Mouse (Mus musculus) inflammation-experienced regulatory T-cells, adult 6 months (primary cell): ENCODE results near the gene Gltp. TPM values are rescaled to one million over a fixed set of nuclear protein-coding genes. Genes with fewer than 3 reads are reported as not detected.

ENCODE experiments used
- ATAC-seq: one replicate; pipeline ENCODE4 v1.8.0; 2017
- polyA plus RNA-seq, 3 experiments: library from polyadenylated mRNA; unstranded; fragments of 100-300 nt; shearing (Covaris generic); gene quantifications; one replicate each; pipeline ENCODE4 v1.2.1; 2017

Gene Gltp
- 100 to 1,000 TPM; 220 to 248 (median 235) TPM for polyA plus RNA-seq

GRCm38 (mm10) chr5:114690633-114691567 is at the start of gene Gltp:
Gene Gltp, minus strand, starts transcription at chr5:114690984.
- ATAC-seq, result peak; percentile 96

- ATAC-seq, result no peak
These were observed 48.0 kb upstream of the Gltp start for GRCm38 (mm10) chr5:114738707-114739241.

DNA sequence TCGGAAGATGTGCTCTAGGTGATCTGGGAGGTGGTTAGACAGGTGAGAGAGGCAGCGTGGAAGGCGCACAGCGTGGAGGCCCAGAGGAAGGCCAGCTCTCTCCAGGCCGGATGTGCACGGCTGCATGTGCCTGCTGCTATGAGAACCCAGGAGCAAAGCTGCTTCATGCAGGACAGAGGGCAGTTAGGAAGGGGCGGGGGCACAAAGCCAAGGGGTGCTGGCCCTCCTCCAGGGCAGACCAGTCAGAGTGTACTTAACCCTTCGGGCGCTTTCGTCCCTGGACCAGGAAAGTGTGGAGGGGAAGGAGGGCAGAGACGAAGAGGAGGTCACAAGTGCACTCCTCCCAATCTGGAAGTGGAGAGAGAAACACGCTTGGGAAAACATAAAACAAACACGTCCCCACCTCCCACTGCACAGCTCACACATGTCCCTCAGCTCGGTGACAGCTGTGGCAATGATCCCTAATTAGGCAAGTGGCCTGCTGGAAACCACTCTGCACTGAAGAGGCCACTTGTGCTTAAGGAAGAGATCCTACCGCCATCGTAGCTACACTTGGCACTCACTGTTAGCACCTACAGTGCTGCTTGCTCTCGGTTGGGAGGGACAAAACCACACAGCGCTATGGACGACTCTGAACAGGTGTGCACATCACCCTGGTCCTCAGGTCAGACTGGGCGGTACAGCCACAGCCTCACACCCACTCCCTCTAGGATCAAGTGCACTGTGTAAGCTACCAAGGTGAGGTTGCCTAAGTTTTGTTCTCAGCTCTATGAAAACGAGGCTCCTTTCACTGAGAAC is 46.5 kb upstream of the Gltp start:
- ATAC-seq, result no peak

DNA sequence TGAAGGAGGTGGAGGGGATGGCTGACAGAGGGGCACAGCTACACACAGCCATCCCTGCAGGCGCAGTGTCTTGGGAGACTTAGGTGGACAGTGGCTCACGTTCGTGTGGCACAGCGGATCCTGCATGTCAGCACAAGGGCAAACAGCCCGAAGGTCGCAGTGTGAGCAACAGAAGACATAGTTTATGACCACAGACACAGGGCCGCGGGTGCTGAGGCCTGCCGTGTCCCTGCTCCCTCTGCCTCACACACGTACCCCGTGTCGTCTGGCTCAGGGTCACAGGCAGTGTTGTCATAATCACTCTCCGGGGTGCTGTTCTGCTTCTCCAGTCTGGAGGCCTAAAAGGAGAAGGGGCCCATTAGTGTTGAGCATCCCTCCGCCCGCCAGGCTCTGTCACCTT is 42.8 kb upstream of the Gltp start:
- ATAC-seq, result no peak

DNA sequence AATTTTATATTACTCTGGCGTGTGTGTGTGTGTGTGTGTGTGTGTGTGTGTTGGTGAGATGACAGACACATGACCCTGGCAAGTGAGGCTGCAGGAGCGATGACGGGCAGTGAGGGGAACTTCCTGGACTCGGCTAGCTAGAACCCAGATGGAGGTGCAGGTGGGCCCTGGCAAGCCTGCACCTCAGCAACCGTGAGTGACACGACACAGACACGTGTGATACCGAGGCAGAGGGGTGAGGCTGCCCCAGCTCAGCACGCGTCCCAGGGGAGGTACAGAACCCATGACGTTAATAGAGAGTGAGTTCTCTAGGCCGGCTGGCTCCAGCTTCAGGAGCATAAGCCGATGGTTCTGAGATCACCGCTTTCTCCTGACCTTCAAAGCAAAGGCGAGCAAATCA is 41.2 kb upstream of the Gltp start:
- no peak for ATAC-seq

GRCm38 (mm10) chr5:114731498-114731897 is 40.7 kb upstream of the Gltp start:
- ATAC-seq, result no peak

DNA sequence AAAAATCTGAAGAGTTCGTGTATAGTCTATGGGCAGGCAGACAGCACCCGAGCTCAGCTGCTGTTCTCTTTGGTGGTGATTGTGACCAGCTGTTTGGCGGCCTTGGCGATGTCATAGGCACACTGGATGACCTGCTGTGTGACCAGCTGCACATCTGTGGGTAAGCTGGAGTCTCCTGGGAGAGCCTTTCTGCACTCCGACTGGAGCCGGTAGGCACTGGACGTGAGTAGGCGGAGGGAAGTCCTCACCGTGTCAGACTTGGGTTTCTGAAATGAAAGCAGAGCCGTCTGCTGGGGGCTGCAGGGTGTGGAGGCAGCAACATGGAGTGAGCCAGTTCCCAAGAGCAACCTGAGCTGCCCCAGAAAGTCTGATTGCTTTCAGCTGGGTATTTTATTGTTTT is 39.3 kb upstream of the Gltp start:
- ATAC-seq, result no peak

DNA sequence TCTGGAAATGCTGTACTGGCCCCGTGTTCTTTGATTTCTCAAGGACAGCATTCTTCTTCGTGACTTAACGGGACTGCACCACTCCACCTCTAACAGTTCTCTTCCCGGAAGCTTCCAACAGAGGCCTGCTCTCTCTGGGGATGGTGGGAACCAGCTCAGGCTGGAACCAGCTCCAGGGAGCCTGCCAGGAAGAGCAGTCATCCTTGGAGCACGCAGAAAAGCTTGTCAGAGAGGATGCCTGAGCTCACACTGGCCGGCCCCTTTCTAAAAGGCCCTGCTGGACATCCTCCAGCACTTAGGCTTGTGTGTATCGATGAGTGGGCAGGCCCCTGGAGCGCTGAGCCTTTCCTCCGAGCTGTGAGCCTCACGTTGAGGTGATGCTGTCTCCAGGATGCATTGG is 37.4 kb upstream of the Gltp start:
- ATAC-seq, result no peak

DNA sequence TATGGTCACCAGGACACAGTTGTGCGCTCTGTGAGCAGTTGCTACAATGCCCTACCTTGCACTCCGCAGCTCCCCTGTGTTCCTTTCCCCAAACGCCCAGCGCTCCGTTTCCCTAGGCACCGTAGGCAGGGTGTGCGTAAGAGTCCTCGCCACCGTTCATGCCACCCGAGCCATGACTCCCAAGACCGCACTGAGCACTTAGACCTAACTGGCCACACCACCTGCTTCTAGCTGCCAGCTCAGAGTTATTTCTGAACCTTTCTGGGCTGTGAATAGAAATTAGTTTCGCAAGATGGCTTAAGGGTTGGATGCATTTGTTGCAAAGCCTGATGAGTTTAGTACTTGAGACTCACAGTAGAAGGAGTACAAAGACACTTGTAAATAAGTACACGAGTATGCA is 32.1 kb upstream of the Gltp start:
- ATAC-seq, result no peak

DNA sequence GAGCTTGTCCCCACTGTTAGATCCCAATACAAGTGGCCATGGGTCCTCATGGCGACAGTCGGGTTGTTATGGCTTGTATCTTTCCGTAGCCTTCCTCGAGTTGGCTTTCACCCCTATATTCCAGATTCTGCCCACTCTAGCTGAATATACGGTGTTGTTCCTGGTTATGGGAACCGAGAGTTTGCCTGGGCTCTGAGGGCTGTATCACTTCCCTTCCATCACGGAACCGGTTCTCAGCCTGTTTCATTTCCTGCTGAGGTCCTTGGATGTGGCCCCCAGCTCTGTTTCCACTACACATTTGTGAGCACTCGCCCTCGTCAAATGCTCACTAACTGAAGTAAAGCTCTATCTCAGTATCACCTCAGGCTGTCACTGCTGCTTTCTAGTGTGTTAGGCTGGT is 31.2 kb upstream of the Gltp start:
- no peak for ATAC-seq

GRCm38 (mm10) chr5:114720784-114721183 is 30.0 kb upstream of the Gltp start:
- ATAC-seq, result no peak

- ATAC-seq, result no peak
These were observed 29.1 kb upstream of the Gltp start for GRCm38 (mm10) chr5:114719928-114720270.

DNA sequence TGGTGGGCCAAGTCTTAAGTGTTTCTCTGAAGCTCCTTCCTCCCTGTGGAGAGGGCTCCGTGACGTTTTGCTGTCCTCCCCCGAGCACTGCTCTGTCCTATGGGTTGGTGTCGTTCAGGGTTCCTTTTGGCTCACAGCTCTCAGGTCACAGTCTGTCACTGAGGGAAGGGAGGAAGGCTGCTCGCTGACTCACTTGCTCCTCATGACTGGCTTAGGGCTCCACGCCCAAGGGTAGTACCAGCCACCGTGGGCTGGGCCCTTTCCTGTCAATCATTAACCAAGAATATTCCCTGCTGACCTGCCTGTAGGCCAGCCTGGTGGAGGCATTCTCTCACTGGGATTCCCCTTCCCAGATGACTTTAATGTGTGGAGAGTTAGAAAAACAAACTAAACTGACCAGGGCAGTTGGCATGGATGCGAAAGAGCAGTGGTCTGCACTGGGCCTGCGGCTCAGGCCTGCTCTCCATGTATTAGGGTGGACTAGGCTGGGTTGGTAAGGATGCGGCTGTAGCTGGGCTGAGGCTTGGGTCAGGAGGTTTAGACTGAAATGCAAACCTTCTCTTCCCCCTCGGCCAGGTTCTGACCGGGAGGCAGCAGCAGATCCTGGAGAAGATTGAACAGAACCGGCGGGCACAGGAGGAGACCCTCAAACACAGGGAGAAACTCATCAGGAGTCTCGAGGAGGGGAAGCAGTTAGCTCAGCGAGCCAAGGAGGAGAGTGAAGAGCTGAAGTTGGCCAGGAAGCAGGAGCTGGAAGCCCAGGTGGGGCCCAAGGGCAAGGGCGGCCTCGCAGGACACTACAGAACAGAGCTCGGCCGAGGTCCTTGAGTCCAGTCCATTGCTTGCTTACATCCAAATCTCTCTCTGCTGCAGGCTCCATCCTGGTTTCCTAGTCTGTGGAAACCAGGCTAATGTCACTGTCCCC is 28.5 kb upstream of the Gltp start:
- ATAC-seq, result no peak

GRCm38 (mm10) chr5:114718483-114718882 is 27.7 kb upstream of the Gltp start:
- no peak for ATAC-seq

DNA sequence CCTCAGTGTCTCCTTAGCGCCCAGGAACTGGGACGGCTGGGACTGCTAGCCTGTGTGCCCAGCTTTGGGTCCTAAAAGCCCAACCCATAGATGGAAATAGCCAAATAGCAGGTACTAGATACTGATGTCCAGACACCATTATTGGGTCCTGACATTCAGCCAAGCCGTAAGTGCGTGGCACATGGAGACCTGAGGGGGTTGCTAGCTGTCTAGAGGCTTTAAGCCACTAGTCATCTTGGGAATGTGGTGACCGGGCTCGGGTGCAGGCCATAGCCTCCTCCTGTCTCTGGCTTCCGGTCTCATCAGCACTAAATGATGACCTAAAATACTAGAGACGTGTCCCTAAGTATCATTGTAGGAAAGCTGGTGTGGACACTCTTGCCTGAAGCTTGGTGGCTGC is 27.2 kb upstream of the Gltp start:
- ATAC-seq, result no peak

GRCm38 (mm10) chr5:114717292-114717691 is 26.5 kb upstream of the Gltp start:
- ATAC-seq, result no peak

DNA sequence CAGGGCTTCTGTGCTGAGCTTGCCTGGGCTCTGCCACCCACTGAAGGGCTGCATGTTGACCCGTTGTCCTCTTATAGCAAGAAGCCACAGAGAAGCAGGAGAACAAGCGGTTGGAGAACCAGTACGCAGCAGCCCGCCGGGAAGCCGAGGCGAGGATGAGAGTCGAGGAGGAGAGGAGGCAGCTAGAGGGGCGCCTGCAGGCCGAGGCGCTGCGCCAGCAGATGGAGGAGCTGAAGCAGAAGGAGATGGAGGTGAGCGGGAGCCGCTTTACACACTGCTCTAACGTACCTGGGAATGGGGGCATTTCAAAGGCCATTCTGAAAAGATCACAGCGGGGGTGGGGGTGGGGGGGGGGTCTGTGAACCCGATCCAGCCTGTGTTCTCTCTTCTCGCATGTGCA is 23.8 kb upstream of the Gltp start:
- no peak for ATAC-seq

DNA sequence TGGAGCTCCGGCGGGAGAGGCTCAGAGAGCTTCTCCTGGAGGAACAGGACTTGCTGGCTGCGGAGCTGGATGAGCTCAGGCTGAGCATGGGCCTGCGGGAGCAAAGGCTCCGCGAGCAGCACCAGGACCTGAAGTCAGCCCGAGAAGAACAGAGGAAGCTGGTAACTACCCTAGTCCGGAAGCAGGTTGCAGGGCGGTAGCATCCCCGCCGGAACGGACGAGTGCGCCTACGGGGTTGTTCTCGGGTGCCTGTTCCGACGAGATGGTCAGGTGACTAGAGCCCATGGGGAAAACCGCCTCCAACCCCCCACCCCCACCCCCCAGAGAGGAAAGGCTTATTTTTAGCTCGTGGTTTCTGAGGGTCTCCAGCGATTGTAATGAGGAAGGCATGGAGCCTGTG is 18.6 kb upstream of the Gltp start:
- no peak for ATAC-seq

- ATAC-seq, result no peak
These were observed 17.7 kb upstream of the Gltp start for GRCm38 (mm10) chr5:114708491-114708890.

GRCm38 (mm10) chr5:114707265-114708068 is 16.7 kb upstream of the Gltp start, which contains the start of gene Tchp:
Gene Tchp, plus strand, starts transcription at chr5:114707760.
- peak; percentile 87 for ATAC-seq
